Mouse (Mus musculus): ENCODE measurements at regions not wholly inside any gene's neighbourhood (a gene's known extent, or its start where the extent isn't known, plus 50 kb on each side); places are given as distances from the start of the nearest gene placed in this dataset.

DNA sequence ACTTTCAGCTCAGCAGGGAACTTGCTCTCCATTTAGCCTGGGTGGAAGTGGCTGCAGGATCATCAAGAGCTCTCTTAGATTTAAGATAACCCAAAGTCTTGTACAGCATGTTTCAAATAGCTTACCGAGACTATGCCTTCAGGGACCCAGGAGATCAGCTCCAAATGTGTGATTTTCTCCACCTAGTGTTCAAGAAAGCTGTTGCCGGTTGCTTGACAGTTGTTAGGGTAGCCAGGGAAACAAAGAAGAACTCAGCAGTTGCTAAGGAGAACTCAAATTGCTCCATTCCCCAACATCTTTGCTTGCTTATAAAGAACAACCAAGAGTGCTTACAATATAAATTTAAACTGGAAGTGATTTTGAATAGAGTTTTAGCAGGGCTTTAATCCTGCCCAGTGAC lies 91.1 kb upstream of the Tmem108 start:
- TF ChIP-seq CTCF (conservative IDR thresholded peaks at IDR 0.05 in 1 of 2, IDR thresholded peaks at IDR 0.05 in 1 of 2; ENCODE audit: low read depth in 2 of 2, low read length in 2 of 2) (no peak), IRF4 (IDR thresholded peaks at IDR 0.05; ENCODE audit: low read depth, low read length) (no peak)
